In genomic region chr12:27338721-27339170, GRCm38 (mm10) we compare ENCODE assay signal across 8 mouse cellular contexts. TPM values are rescaled to one million over a fixed set of nuclear protein-coding genes. Genes with fewer than 3 reads are reported as not detected.
DNase-seq lines count a peak whose midpoint lies in the region; ATAC-seq lines count a peak whose summit lies in the region.

No protein-coding gene starts in this region.

- peak overlapping the region; percentile 77 for H3K27ac ChIP-seq in heart, embryonic 11.5 days (ENCODE audit: low read depth, low read length)

- H3K4me2 ChIP-seq in heart, embryonic 11.5 days = peak overlapping the region; percentile 86

- no peak for DNase-seq in heart, adult 11 months
- DNase-seq in cerebellum, postnatal 36 days = peak; percentile 44 to 53
- DNase-seq in heart, postnatal 36 days = peak; percentile 11 to 13
- DNase-seq in layer of hippocampus, postnatal 25 days (ENCODE audit: extremely low spot score in 1 of 2, low spot score in 1 of 2) = peak; percentile 45 to 61
- peak; percentile 46 for DNase-seq in lung, postnatal 10 days
- peak; percentile 66 for DNase-seq in right cerebral cortex, postnatal 4 days

- under 1% methylated on average over 37 of the region's 40 CpGs for WGBS in heart, embryonic 11.5 days (ENCODE audit: insufficient replicate concordance)

- peak overlapping the region; percentile 78 for H3K4me3 ChIP-seq in heart, embryonic 11.5 days (ENCODE audit: low read depth, low read length)

- no peak for ATAC-seq in heart, embryonic 11.5 days (replicated peaks; ENCODE audit: insufficient number of reproducible peaks, low FRiP score, low TSS enrichment)
- ATAC-seq in megakaryocyte-erythroid progenitor cell, adult 5-6 weeks (replicated peaks; ENCODE audit: low FRiP score, low TSS enrichment, poor library complexity, severe bottlenecking) = no peak

- H3K4me1 ChIP-seq in heart, embryonic 11.5 days (ENCODE audit: control insufficient read depth, insufficient read depth, low read length) = 0 out of 2 replicates have a peak, but pooled peaks cover 2% of the 10 kb centered on the region

- no peaks in the 10 kb centered on the region for H3K9me3 ChIP-seq in heart, embryonic 11.5 days (replicated peaks; ENCODE audit: control insufficient read depth, low read length)

- no peaks in the 10 kb centered on the region for H3K27me3 ChIP-seq in heart, embryonic 11.5 days (ENCODE audit: control insufficient read depth, insufficient read depth, low read length)

- H3K9ac ChIP-seq in heart, embryonic 11.5 days (ENCODE audit: low read depth, low read length) = peak overlapping the region; percentile 79

- no peaks in the 10 kb centered on the region; the same call in 1 of the 2 replicates for H3K36me3 ChIP-seq in heart, embryonic 11.5 days (ENCODE audit: control insufficient read depth, insufficient read depth, low read length)

- intact Hi-C loops in heart, postnatal 36 days (cut with DNase I) = no loop called here

RNA-seq across cellular contexts. Expression of gene Sox11, which starts 3.6 kb away (rescaled TPM):
- polyA plus RNA-seq in heart, embryonic 11.5 days (2014; fragmentation: Nextera tagmentation; extraction: Ambion mirVana) = 36.5 and 43.6 TPM in 2 replicates
- under 1 TPM; 0.03 to 0.11 TPM for total RNA-seq in heart, postnatal 36 days (2021)
- 10 to 100 TPM; 22.9 to 23.5 TPM for total RNA-seq in layer of hippocampus, postnatal 25 days (2021)
- not detected in 2 replicates for total RNA-seq in megakaryocyte-erythroid progenitor cell, adult 5-6 weeks (2014; fragmentation: Nextera tagmentation)
- total RNA-seq in megakaryocyte-erythroid progenitor cell, adult 5-6 weeks (2017) = not detected in 2 replicates

Comparison
In these comparisons a context has a peak if more than half of its experiments do, and no peak if none do; other contexts are left out.
1. RNA of gene Sox11, which starts 3.6 kb away (total RNA-seq): 22.9 to 23.5 TPM in layer of hippocampus, postnatal 25 days; 0.03 to 0.11 TPM in heart, postnatal 36 days and not detected in megakaryocyte-erythroid progenitor cell, adult 5-6 weeks; every median in the first group is over 10 times any median in the second.